Mouse (Mus musculus): ENCODE results near the gene Gtpbp3.
A peak's percentile ranks its signal among the peaks of the same experiment; 100 is the strongest.
"Not testable (repeated sequence)": the region's sequence is repeated elsewhere in the genome, so short reads cannot be mapped to it uniquely, and the experiment has no call there.

The Gtpbp3 gene

DNA sequence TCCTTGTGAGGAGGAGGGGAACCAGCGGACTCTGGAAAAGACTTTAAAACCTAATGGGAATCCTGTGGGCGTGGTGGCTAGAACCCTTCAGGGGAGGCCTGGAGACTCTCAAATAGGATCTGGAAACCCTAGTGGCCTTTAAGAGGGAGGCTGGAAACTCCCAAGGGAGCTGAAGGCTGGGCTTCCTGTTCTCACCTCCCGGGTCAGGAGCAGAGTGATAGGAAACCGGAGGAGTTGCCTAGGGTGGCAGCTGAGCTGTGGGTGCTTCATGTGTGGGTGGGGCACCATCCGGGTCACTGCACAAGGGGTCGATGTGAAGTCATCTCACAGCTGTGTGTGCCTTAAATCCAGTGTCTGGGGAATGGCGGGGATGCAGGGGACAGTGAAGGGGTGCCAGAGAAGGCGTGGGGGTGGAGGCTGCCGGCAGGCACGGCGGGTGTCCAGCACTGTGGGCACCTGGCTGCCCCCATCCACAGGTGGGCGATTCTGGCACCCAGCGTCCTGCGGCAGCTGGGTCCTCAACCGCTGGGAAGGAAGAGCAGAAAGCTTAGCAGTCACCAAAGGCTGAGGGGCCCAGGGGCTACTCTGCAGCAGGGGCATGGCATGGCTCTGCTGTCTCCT lies 10.1 kb downstream of the Gtpbp3 start:
- DNase-seq (ENCODE audit: low spot score): no peak

DNA sequence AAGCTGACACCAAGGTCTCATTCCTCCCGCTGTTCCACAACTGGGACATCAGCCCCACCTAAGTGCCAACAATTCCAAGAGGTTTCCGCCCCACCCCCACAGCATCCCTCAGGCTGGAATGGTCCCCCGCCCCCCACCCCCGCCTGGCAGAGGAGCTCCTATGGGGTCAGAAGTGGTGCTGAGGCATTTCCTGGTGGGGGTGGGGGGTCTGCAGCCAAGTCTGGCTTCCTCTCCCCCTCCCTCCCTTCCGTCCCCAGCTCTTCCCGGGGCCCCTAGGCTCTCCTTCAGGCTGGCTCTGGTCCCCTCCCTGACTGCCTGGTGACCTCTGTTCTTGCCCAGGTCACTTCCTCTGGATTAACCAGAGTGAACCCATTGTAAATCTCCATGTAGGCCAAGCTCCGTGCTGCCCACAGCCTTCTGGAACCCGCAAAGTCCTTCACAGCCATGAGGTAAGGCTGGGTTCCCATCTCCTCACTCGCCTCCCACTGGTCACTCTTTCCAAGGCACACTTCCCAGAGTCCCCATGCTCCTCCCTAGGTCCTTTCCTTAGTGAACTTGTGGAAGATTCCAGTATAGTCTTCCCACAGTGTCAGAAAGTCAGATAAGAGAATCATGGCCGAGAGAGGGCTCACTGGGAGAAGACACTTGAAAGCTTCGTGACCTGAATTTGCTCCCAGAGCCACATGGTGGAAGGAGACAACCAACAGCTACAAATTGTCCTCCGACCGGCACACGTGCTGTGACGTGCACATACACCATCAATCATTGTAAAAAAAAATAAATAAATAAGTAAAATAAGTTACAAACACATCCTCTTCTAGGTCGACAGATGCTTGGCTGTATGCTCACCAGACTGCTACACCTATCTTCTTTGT lies 11.2 kb downstream of the Gtpbp3 start:
- no peak for DNase-seq (ENCODE audit: low spot score)

DNA sequence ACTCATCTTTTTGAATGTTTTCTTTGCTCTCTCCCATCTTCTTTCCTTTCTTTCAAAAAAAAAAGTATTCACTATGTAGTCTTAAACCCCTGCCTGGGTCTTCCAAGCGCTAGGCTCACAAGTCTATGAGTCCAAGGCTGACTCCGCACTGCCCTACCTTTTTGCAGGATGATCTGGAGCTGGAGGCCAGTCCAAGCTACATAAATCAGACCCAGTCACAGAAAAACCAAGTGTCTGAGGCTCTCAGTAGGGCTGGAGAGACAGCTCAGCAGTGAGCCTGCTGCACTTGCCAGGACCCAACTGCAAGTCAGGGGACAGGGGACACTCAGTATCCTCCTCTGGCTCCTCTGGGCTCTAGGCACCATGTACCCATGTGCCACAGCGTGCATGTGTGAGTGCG lies 16.4 kb downstream of the Gtpbp3 start:
- no peak for DNase-seq (ENCODE audit: low spot score)

DNA sequence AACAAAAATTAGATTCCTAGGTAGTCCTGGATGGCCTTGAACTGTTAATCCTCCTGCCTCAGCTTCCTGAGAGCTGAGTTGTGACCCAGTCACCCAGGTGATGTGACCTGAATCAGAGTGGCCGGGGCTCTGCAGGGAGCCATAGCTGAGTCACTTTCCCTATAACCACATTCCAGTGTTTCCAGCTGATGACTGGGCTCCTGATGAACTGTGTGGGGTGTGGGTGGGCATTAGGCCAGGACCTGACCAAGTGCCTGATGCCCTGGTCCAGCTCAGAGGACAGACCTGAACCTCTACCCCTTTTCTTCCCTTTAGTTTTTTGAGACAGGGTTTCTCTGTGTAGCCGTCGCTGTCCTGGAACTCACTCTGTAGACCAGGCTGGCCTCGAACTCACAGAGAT lies 17.4 kb downstream of the Gtpbp3 start:
- DNase-seq (ENCODE audit: low spot score): no peak

DNA sequence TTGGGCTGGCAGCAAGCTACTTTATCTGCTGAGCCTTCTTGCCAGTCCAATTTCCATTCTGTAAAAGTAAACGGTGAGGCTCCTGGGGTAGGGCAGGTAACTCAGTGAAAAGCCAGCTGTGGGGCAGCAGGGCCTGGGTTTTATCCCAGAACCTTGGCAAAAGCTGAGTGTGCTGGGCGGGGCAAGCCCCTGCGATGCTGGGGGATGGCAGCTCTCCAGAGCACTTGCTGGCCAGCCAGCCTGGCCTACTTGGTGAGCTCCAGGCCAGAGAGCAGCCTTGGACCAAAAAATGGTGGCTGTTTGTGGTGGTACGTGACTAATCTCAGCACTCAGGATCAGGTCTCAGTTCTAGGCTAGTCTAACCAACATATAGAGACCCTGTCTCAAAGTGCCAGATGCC lies 18.1 kb downstream of the Gtpbp3 start:
- DNase-seq (ENCODE audit: low spot score): no peak

DNA sequence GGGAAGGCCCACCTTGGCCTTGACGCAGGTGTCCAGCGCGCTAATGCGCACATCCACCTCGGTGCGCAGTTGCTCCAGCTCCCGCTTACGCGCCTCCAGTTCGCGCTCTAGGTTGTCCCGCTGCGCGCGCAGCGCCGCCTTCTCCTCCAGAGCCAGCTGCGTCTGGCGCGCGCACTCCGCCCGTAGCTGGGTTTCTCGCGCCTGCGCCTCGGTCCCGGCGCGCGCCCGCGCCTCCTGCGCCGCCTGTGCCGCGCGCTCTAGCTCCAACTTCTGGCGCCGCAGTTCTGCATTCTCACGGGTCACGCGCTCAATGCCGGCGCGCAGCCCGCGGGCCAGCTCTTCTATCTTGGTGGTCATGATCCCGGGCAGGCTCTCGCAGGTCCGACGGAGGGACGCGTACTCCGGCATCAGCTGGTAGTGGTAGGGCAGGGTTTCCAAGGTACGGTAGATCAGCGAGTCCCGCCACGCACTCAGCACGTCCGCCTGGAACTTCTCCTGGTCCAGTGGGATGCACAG lies 19.7 kb downstream of the Gtpbp3 start:
- DNase-seq (ENCODE audit: low spot score): no peak

DNA sequence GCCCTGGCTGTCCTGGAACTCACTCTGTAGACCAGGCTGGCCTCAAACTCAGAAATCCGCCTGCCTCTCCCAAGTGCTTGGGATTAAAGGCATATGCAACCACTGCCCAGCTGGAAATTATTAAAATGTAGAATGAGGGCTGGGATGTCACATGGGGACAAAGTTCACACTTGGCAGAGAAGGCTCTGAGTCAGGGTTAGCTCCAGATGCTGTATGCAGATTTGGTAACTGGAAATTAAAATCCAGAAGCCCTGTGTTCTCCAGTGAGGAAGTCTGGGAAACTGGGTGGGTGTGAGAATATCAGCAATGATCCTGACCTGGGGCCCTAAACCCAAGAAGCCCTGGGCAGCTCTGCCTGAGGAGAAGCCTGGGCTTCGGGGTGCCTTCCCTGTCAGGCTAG lies 21.4 kb downstream of the Gtpbp3 start:
- no peak for DNase-seq (ENCODE audit: low spot score)

DNA sequence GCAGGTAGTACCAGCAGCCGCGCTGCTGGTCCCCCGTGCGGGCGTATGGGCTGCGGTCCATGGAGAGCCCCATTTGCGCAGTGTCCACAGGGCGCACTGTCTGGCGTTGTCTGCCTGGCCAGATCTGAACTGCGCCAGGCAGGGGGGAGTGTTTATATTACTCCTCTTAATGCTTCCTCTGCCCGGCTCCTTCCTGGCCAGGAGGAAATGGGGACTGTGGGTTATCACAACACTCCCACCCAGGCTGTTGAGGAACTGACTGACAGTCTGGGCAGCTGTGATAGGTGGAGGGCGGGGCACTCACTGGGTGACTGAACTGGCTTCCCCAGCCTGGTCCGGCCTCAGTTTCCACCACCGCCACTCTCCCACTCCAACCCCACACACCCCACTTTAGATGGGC lies 23.7 kb downstream of the Gtpbp3 start, which contains the start of gene Plvap:
TSS of gene Plvap (minus strand) at position 109 of the 400 bp plus-strand sequence.
- DNase-seq (ENCODE audit: low spot score): no peak

DNA sequence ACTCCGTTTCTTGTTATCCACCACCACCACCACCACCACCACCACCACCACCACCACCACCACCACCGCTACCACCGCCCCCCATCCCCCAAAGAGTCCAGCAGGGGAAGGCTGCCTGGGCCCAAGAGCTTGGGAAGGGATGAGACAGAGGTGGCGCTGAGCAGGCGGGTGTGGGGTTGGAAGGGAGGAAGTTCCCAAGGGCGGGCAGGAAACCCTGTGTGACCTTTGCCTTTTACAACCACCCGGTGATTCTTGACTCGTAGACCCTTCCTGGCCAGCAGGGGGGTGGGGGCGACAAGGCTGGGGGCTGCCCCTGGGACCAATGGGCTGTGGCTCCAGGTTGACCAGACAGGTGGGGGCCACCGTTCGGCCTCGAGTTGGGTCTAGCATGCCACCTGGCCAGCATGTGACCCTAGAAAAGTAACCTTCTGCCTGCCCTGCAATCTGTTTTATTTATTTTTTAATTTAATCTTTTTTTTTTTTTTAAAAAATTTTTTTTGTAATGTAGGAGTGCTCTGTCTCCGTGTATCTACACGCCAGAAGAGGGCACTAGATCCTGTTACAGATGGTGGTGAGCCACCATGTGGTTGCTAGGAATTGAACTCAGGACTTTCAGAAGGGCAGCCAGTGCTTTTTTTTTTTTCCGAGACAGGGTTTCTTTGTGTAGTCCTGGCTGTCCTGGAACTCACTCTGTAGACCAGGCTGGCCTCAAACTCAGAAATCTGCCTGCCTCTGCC lies 25.3 kb downstream of the Gtpbp3 start:
- no peak for DNase-seq (ENCODE audit: low spot score)

DNA sequence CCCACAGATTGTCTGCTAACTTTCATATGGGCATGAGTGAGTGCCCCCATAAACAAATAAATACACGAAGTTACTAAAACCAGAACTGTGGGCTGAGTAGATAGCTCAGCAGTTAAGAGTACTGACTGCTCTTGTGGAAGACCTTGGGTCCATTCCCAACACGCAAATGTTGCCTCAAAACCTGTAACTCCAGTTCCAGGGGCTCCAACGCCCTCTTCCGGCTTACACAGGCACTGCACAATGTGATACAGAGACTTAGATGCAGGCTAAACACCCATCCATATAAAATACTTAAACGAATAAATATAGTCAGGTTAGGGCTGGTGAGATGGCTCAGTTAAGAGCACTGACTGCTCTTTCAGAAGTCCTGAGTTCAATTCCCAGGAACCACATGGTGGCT lies 27.1 kb downstream of the Gtpbp3 start:
- DNase-seq (ENCODE audit: low spot score): no peak

DNA sequence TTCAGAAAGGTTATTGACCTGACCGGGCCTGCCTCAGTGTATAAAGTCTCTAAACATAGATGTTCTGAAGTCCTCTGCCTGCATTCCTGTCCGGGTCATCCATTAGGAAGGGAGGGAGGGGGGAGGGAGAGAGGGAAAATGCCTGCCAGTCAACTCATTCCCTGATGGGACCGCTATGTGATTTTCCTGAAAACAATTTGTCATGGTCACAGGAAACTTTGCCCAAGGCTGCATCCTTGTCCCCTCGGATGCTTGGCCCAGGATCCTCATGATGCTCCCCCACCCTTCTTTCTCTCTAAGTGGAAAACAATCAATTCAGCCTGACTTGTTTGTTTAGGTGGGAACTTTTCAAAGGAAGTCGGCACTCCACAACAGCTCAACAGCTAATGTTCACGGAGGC lies 28.9 kb downstream of the Gtpbp3 start:
- DNase-seq (ENCODE audit: low spot score): no peak

DNA sequence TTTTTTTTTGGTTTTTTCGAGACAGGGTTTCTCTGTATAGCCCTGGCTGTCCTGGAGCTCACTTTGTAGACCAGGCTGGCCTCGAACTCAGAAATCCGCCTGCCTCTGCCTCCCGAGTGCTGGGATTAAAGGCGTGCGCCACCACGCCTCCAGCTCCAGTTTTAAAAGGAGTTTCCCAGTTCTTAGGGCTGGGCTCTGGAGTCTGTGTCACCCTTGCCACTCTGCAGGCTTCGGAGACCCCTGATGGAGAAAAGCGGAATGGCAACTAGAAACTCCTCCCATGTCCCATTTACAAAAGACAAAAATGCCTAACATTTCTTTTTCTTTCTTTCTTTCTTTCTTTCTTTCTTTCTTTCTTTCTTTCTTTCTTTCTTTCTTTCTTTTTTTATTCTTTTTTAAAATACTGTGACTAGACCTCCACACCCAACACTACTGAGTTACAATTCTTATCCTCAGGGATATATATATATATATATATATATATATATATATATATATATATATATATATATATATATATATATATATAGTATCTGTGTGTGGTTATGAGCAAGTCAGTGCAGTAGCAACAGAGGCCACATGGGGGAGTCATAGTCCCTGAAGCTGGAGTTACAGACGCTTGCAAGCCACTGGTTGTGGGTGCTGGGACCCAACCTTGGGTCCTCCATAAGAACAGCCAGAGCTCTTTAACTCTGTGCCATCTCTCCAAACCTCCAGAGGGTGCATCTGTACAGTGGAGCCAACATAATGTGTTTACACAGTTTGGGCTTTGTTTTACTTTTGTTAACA lies 31.3 kb downstream of the Gtpbp3 start:
- DNase-seq (ENCODE audit: low spot score): not testable (repeated sequence)

DNA sequence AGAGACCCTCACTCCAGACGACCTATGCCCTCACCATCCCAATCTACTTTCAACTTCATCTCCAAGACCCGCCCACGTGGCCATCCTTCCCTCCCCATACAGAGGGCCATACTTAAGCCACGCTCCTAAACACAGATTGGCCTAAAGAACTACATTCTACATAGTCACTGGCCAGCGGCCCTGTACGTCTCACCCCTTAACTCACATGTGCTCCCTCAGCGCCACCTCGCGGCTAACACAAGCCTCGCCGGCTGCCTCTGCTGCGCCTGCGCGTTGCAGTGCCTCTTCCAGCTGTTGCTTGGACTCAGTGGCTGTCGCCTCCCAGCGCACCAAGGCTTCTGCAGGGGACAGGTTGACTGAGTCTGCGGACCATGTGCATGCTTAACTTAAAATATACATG lies 33.7 kb downstream of the Gtpbp3 start:
- peak; percentile 93 for DNase-seq (ENCODE audit: low spot score)

DNA sequence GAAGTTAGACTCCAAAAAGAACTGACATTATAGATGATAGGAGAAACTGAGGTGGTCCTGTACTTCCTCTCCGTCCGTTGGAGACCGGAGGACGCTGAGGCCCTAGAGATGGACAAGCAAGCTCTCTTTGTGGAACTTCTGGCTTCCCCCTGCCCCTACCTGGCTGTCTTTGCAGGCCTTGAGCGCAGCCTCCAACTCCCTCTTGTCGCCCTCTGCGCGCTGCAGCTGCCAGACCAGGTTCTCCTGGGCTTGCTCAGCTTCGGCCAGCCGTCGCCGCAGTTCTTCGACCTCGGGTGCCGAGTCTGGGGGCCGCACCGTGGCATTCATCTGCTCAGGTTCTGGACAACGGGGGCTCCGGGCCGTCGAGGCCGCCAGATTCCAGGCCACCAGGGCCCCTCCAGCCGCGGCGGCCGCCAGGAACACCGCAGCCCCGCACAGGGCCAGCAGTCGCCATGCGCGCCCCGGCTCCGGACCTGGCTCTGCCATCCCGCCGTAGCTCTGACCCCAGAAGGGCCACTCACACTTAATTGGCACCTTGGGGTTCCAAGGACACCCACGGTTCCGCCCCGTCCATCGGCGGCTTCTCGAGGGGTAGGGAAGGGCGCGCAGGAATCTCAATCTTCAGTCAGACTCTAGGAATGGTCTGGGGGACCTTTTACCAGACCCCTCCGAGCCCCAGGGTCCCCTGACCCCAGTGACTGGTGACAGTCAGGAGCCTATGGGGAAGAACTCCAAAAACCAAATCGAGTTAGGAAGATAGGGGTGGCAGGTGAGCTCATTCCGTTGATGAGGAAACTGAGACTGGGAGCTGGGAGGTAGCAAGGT lies 37.5 kb downstream of the Gtpbp3 start, which contains the start of gene Ccdc194:
TSS of gene Ccdc194 (minus strand) at position 486 of the 825 bp plus-strand sequence.
- no peak for DNase-seq (ENCODE audit: low spot score)

DNA sequence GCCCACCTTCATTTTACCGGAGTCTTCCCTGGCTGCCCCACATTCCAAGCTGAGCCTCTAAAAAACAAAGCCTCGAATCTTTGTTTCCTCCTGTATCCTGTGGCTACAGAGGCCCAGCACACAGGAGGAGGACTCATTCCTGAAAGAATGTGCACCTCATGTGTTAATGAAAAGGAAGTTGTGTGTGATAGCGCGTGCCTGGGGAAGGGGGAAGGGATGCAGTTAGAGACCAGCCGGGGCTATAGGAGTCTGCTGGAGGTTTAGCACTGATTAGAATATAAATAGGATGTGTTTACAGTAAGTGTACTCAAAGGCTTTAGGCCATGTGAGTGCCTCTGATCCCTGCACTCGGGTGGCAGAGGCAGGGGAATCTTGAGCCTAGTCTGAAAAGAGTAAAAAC lies 38.4 kb downstream of the Gtpbp3 start:
- DNase-seq (ENCODE audit: low spot score): no peak

DNA sequence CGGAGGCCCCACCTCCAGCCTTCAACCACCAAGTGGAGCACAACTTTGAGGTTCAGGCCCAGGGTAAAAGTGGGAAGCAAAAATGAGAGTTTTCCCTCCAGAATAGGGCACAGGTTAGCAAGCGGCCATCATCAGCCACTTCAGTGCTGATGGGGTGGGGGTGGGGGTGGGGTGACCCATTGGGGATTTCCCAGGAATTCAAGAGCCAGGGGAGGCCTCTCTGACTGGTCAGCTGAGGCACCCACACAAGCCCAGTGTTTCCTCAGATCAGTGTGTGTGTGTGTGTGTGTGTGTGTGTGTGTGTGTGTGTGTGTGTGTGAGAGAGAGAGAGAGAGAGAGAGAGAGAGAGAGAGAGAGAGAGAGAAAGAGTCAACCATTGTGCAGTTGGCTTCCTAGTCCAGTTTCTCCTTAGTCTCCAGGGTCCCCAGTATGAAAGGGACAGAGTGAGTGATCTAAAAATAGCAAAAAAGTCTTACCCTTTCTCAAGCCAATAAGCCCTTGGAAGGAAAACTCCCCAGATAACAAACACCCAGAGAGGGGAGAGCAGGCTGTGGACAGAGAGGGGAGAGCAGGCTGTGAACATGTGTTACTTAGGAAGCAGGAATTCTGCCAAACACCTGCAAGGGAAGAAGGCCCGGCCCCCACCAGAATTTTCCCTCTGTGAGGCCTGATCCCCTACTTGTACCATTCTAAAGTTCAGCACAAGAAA lies 39.4 kb downstream of the Gtpbp3 start:
- no peak for DNase-seq (ENCODE audit: low spot score)

DNA sequence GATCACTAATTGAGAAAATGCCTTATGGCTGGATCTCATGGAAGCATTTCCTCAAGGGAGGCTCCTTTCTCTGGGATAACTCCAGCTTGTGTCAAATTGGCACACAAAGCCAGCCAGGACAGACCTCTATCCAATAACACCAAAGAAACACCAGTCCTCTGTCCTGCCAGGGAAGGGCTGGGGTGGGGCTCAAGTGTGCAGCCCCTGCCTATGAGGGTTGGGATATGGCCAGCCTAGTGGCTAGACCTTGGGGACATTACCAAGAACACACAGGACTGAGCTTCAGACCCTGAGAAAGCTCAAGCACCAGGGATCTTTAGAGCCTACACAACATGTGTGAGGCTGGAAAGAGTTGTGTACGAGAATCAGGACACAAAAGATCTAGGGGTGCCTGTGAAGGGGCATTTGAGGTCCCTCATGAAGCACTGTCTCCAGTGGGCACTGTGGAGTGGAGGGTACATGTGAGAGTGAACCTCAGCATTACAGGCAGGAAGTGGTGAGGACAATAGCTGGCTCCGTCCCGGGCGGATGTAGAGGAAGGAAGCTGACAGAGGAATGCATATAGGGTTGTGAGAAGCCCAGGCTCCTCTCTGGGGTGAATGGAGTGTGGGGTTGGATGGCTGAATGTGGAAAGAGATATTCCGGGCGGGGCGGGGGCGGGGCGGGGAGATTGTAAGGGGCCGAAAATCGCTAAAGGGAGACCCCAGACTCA lies 40.6 kb downstream of the Gtpbp3 start:
- no peak for DNase-seq (ENCODE audit: low spot score)

DNA sequence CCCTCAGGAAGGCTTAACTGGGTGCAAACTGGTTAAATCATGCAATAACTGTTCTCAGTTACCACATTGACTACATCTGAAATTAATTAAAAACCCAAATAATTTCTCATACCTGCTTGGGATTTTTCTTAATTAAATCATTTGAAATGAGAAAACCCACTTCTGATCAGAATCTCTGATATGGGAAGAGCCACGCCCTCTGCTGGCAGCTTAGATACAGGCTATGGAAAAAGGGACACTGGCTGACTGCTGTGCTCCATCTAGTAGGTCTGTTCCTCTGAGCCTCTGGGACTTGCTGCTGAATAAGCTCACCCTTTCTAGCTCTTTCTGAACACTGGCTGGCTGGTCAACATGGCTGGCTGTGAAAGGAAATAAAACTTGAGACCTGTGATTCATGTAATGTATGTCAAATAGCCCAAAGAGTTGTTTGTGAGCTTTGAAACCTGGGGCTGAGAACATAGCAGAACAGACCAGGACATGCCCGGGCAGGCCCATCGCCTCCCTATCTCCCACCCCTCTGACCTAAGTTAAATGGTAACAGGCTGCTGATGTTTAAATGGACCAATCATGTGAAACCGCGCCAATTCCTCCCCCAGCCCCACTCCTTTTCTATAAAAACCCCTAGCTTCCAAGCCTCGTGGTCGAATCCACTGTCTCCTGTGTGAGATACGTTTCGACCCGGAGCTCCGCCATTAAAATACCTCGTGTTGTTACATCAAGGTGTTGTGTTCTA lies 43.0 kb downstream of the Gtpbp3 start:
- not testable (repeated sequence) for DNase-seq (ENCODE audit: low spot score)

DNA sequence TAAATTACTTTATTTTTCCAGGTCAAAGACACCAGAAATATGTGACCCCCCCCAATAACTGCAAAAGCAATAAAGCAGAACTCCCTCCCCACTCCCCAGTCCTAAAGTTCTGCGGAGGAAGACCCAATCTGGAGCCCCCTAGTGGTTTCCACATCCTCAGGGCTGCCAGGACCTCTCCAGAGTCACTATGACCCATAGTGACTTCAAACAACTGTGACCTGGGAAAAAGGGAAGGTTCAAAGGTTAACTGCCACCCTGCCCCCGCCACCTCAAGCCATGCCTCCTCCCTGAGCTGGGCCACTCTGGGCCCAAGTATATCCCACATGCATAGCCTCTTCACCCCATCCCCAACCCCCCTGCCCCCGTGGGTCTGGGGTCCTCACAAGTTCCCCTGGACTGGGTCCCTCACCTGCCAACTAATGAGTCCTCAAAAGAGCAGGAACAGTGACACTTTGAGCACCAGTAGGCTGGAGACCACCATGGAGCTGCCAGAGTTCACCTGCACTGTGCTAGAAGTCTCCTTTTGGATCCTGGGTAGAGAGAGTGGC lies 46.4 kb downstream of the Gtpbp3 start:
- no peak for DNase-seq (ENCODE audit: low spot score)

Measured in ovary, postnatal 10 days (tissue).